Mouse (Mus musculus) stomach, postnatal 0 days (tissue): ENCODE measurements around the gene Psmd7. TPM values are rescaled to one million over a fixed set of nuclear protein-coding genes. Genes with fewer than 3 reads are reported as not detected.

Experiments
- ATAC-seq: fragments of 200-750 bp; cut with Nextera tagmentation; 2 replicates; pipeline ENCODE4 v1.8.0; 2017; ENCODE audit not compliant: low FRiP score, low TSS enrichment
- DNase-seq: peaks from one replicate; pipeline ENCODE4 v3.0.0-alpha.2; 2016; ENCODE audit warnings: low spot score
- H3K27ac ChIP-seq: fragments of 300-500 bp; sonication (generic); replicated peaks from 2 replicates; pipeline ENCODE4 v1.5.1; 2014; ENCODE audit warnings: mild to moderate bottlenecking, control low read depth
- H3K27me3 ChIP-seq: fragments of 300-500 bp; sonication (generic); 2 replicates; pipeline ENCODE4 v1.6.1; 2014; ENCODE audit warnings: low read length; ENCODE audit not compliant: control insufficient read depth, insufficient read depth
- H3K36me3 ChIP-seq: fragments of 300-500 bp; sonication (generic); 2 replicates; pipeline ENCODE4 v1.6.1; 2014; ENCODE audit warnings: low read length, mixed read lengths; ENCODE audit not compliant: control insufficient read depth, insufficient read depth
- H3K4me1 ChIP-seq: fragments of 300-500 bp; sonication (generic); replicated peaks from 2 replicates; pipeline ENCODE4 v1.6.1; 2014; ENCODE audit warnings: antibody characterized with exemption; ENCODE audit not compliant: control insufficient read depth, insufficient read depth
- H3K4me2 ChIP-seq: fragments of 300-500 bp; sonication (generic); replicated peaks from 2 replicates; pipeline ENCODE4 v1.6.1; 2014; ENCODE audit warnings: low read depth, mild to moderate bottlenecking, control low read depth, moderate library complexity
- H3K4me3 ChIP-seq: fragments of 300-500 bp; sonication (generic); 2 replicates; pipeline ENCODE4 v1.5.1; 2014; ENCODE audit warnings: low read depth, low read length, control low read depth
- H3K9ac ChIP-seq: fragments of 300-500 bp; sonication (generic); 2 replicates; pipeline ENCODE4 v1.6.1; 2014; ENCODE audit warnings: mild to moderate bottlenecking, low read length, control low read depth, mixed read lengths
- H3K9me3 ChIP-seq: fragments of 300-500 bp; sonication (generic); 2 replicates; pipeline ENCODE4 v1.6.1; 2016; ENCODE audit warnings: low read length; ENCODE audit not compliant: control insufficient read depth
- CTCF ChIP-seq: IDR thresholded peaks from 2 replicates; pipeline ENCODE4 v1.5.1; 2016; ENCODE audit warnings: antibody characterized with exemption, low read depth, mild to moderate bottlenecking, moderate library complexity
- EP300 ChIP-seq: optimal IDR thresholded peaks from 2 replicates; pipeline ENCODE3; 2016; ENCODE audit warnings: antibody characterized with exemption
- WGBS: fragments of 180-500 bp; shearing (Covaris S2); extraction: QIAGEN DNeasy Blood & Tissue Kit; methylation state at CpG from one replicate; pipeline ENCODE4 v1.1.7; 2014; 5-methylcytosine and 5-hydroxymethylcytosine counted together
- polyA plus RNA-seq: library from polyadenylated mRNA; unstranded; fragments of >200 nt; fragmentation: Nextera tagmentation; extraction: Ambion mirVana; gene quantifications from 2 replicates; pipeline ENCODE4 v1.2.1, GENCODE M21; 2015

Gene Psmd7
- polyA plus RNA-seq, 1 experiment from 2014 or later, result 186 TPM

DNA sequence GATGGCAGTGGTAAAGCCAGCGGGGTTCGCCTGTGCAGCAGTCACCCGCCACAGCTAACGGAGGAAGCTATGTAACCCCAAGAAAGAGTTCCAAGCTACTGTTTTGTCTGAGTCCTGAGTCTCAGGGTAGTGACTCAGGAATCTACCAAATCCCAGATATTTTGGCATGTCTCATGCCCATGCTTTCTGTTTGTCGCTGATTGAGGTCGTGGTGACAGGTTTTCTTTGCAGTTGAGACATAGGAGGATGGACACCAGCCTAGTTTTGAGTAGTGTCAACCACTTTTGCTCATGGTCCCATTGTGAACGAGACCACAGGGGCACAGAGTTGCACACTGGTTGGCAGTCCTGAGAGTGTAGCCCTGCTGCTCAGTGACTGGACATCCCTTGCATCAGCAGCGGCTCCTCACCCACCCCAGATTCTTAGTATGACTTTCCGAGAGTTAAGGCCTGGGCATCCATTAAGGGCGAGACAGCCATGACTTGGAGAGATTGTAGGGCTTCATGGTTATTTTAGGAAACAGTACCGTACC lies 42.6 kb downstream of the Psmd7 start:
- peaks cover 5% of the 10 kb centered on the region; the same call in 1 of the 2 replicates for H3K36me3 ChIP-seq
- WGBS, result 91% methylated on average over 11 of the region's 11 CpGs
- DNase-seq, result no peak
- H3K9ac ChIP-seq, result no peak overlapping the region
- no peak for ATAC-seq
- H3K27ac ChIP-seq, result no peak overlapping the region
- H3K4me3 ChIP-seq, result no peak overlapping the region
- TF ChIP-seq CTCF (no peak), EP300 (no peak)
- H3K27me3 ChIP-seq, result no peaks in the 10 kb centered on the region
- no peak overlapping the region for H3K4me2 ChIP-seq
- no peaks in the 10 kb centered on the region for H3K9me3 ChIP-seq
- H3K4me1 ChIP-seq, result no peaks in the 10 kb centered on the region

GRCm38 (mm10) chr8:107544651-107545174 lies 43.6 kb downstream of the Psmd7 start:
- no peak overlapping the region for H3K4me3 ChIP-seq
- 0 out of 2 replicates have a peak overlapping the region, but pooled peaks have one; percentile 24 for H3K27ac ChIP-seq

GRCm38 (mm10) chr8:107544211-107544610 lies 44.1 kb downstream of the Psmd7 start:
- WGBS, result 69% methylated on average over 8 of the region's 8 CpGs
- no peaks in the 10 kb centered on the region for H3K9me3 ChIP-seq
- H3K36me3 ChIP-seq, result peaks cover 5% of the 10 kb centered on the region; the same call in 1 of the 2 replicates
- ATAC-seq, result no peak
- TF ChIP-seq EP300, result no peak
- no peaks in the 10 kb centered on the region for H3K27me3 ChIP-seq
- no peak overlapping the region for H3K27ac ChIP-seq
- no peak for DNase-seq
- H3K9ac ChIP-seq, result no peak overlapping the region
- H3K4me2 ChIP-seq, result no peak overlapping the region
- H3K4me1 ChIP-seq, result no peaks in the 10 kb centered on the region
- no peak overlapping the region for H3K4me3 ChIP-seq

More at GRCm38 (mm10) chr8:107544651-107545174, 43.6 kb downstream of the Psmd7 start:
- H3K27me3 ChIP-seq, result no peaks in the 10 kb centered on the region
- DNase-seq (peak; percentile 40), ATAC-seq (peak; percentile 52; the same call in 1 of the 2 replicates)
- no peak for TF ChIP-seq CTCF
- no peak for TF ChIP-seq EP300
- 44% methylated on average over 10 of the region's 10 CpGs for WGBS
- peak overlapping the region; percentile 31; the same call in 1 of the 2 replicates for H3K9ac ChIP-seq
- peaks cover 5% of the 10 kb centered on the region; the same call in 1 of the 2 replicates for H3K36me3 ChIP-seq
- H3K4me2 ChIP-seq, result no peak overlapping the region
- no peaks in the 10 kb centered on the region for H3K4me1 ChIP-seq
- no peaks in the 10 kb centered on the region for H3K9me3 ChIP-seq

- no peak for ATAC-seq
- H3K27me3 ChIP-seq, result no peaks in the 10 kb centered on the region
- H3K36me3 ChIP-seq, result peaks cover 5% of the 10 kb centered on the region; the same call in 1 of the 2 replicates
- DNase-seq, result no peak
- H3K4me1 ChIP-seq, result no peaks in the 10 kb centered on the region
- WGBS, result 89% methylated on average over 9 of the region's 11 CpGs
- H3K9me3 ChIP-seq, result no peaks in the 10 kb centered on the region
- no peak for TF ChIP-seq EP300
- TF ChIP-seq CTCF, result no peak
- H3K4me3 ChIP-seq, result no peak overlapping the region
- H3K4me2 ChIP-seq, result no peak overlapping the region
- H3K27ac ChIP-seq, result no peak overlapping the region
- H3K9ac ChIP-seq, result no peak overlapping the region
Measured at GRCm38 (mm10) chr8:107543714-107544113, 44.5 kb downstream of the Psmd7 start.

DNA sequence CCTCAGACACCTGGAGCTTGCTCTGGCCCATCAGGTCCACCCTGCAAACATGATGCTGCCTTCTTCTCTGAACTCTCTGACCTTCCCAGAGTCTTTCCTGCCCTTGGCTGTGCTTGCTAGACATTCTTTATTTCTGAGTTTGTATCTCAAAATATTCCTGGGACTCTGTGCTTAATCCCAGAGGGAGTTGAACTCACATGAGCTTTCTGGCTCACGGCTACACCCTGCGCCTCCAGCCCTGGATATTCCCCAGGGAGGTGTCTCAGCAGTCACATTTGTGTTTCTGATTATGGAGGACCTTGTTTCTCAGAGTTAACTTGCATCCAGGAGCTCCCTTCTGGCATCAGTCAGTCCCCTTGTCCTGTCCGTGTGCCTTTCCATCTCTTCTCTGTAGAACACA lies 46.1 kb downstream of the Psmd7 start:
- no peak overlapping the region for H3K27ac ChIP-seq

DNA sequence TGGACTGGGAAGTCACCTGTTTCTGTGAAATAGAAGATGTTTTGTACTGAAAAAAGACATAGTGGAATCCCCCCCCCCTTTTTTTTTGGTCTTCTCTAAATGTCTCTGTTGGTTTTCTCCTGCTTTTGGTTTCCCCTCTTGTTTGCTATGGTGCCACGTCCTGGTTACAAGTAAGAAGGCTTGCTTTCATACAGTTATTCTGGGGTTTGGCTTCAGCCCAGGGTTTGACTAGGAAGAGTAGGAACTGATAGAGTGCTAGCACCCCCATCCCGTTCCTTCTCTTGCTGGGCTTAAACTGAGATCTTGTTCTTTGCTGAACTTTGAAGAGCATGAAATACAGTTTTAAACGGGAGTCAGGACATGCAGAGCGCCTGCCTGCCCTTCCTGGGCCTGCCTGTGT lies 46.9 kb downstream of the Psmd7 start:
- H3K4me3 ChIP-seq, result no peak overlapping the region
- no peaks in the 10 kb centered on the region for H3K9me3 ChIP-seq
- H3K9ac ChIP-seq, result no peak overlapping the region
- H3K36me3 ChIP-seq, result 0 out of 2 replicates have a peak, but pooled peaks cover 5% of the 10 kb centered on the region
- DNase-seq (no peak), ATAC-seq (no peak)
- no peaks in the 10 kb centered on the region for H3K4me1 ChIP-seq
- TF ChIP-seq EP300 (no peak), CTCF (no peak)
- WGBS, result 76% methylated on average over 4 of the region's 4 CpGs
- no peaks in the 10 kb centered on the region for H3K27me3 ChIP-seq
- no peak overlapping the region for H3K4me2 ChIP-seq
- H3K27ac ChIP-seq, result no peak overlapping the region

More for the DNA sequence above, 46.1 kb downstream of the Psmd7 start:
- no peak for TF ChIP-seq CTCF
- TF ChIP-seq EP300, result no peak
- Histone ChIP-seq H3K9me3 (no peaks in the 10 kb centered on the region), H3K9ac (no peak overlapping the region), H3K36me3 (0 out of 2 replicates have a peak, but pooled peaks cover 5% of the 10 kb centered on the region), H3K27me3 (no peaks in the 10 kb centered on the region), H3K4me1 (no peaks in the 10 kb centered on the region), H3K4me3 (no peak overlapping the region), H3K4me2 (no peak overlapping the region)
- no peak for ATAC-seq
- DNase-seq, result no peak
- 82% methylated on average over 3 of the region's 3 CpGs for WGBS
